Mouse (Mus musculus) embryonic stem cell, embryonic (primary cell): ENCODE data around the gene Gm9125.
"Not testable (repeated sequence)": the region's sequence is repeated elsewhere in the genome, so short reads cannot be mapped to it uniquely, and the experiment has no call there.

Source experiments
- CTCF ChIA-PET, 4 experiments: fragments of 300-600 bp in 2 of 4; fragments of 350-600 bp in 2 of 4; sonication (Branson Sonifier 250); formaldehyde crosslinking; loops; one replicate each; lab custom pipeline; 2022; ENCODE audit warnings: inconsistent platforms in 2 of 4; lab: Charles Lee
- POLR2A ChIA-PET, 4 experiments: fragments of 300-600 bp in 2 of 4; fragments of 350-600 bp in 2 of 4; sonication (Branson Sonifier 250); formaldehyde crosslinking; loops; one replicate each; lab custom pipeline; 2022; ENCODE audit warnings: antibody characterized with exemption in 4 of 4, inconsistent platforms in 1 of 4; lab: Charles Lee

Gm9125 gene

GRCm38 (mm10) chr3:94054785-94055184 is at the start of gene Gm9125:
Gene Gm9125, minus strand, starts transcription at chr3:94054885.
- POLR2A ChIA-PET, CTCF ChIA-PET: not testable (repeated sequence)

GRCm38 (mm10) chr3:94072544-94072943 is 17.9 kb upstream of the Gm9125 start, which contains the start of gene Gm10697:
Gene Gm10697, minus strand, starts transcription at chr3:94072644.
- CTCF ChIA-PET, POLR2A ChIA-PET: not testable (repeated sequence)

- POLR2A ChIA-PET, CTCF ChIA-PET: not testable (repeated sequence)
Observed at GRCm38 (mm10) chr3:94049566-94050121, 5.0 kb downstream of the Gm9125 start.

GRCm38 (mm10) chr3:94038241-94038640 is 16.4 kb downstream of the Gm9125 start:
- POLR2A ChIA-PET, CTCF ChIA-PET: not testable (repeated sequence)

GRCm38 (mm10) chr3:94034400-94034799 is 20.3 kb downstream of the Gm9125 start:
- CTCF ChIA-PET, POLR2A ChIA-PET: not testable (repeated sequence)
